Mouse (Mus musculus) myocyte (in vitro differentiated cells): ENCODE data around the gene Prelid3b. TPM values are rescaled to one million over a fixed set of nuclear protein-coding genes. Genes with fewer than 3 reads are reported as not detected.

Experiments
- H3K27me3 ChIP-seq: one replicate; pipeline ENCODE4 v1.6.1; 2011; ENCODE audit not compliant: control insufficient read depth, insufficient read depth, insufficient read length
- H3K36me3 ChIP-seq: one replicate; pipeline ENCODE4 v1.6.1; 2011; ENCODE audit not compliant: control insufficient read depth, insufficient read depth
- H3K4me2 ChIP-seq: one replicate; pipeline ENCODE4 v1.6.1; 2011; ENCODE audit warnings: low read depth, control low read depth
- H3K4me3 ChIP-seq: one replicate; pipeline ENCODE4 v1.5.1; 2011; ENCODE audit warnings: mild to moderate bottlenecking, control low read depth, moderate library complexity
- H3K79me2 ChIP-seq: one replicate; pipeline ENCODE4 v1.6.1; 2011; ENCODE audit not compliant: control insufficient read depth, insufficient read depth
- H3ac ChIP-seq: one replicate; pipeline ENCODE4 v1.6.1; 2011; ENCODE audit not compliant: control insufficient read depth, insufficient read length
- CEBPB ChIP-seq: IDR thresholded peaks from 2 replicates; pipeline ENCODE4 v1.6.1; 2011; ENCODE audit warnings: mild to moderate bottlenecking, moderate library complexity; ENCODE audit not compliant: poor library complexity, insufficient read depth, severe bottlenecking
- E2F4 ChIP-seq: IDR thresholded peaks from one replicate; pipeline ENCODE4 v1.6.1; 2011; ENCODE audit warnings: mild to moderate bottlenecking, control low read depth, moderate library complexity; ENCODE audit not compliant: insufficient read depth
- MAX ChIP-seq: IDR thresholded peaks from one replicate; pipeline ENCODE4 v1.6.1; 2011; ENCODE audit warnings: low read depth, mild to moderate bottlenecking, control low read depth
- MYOD1 ChIP-seq, 3 experiments: IDR thresholded peaks; one replicate each; pipeline ENCODE4 v1.6.1; 2011; ENCODE audit warnings: control low read depth in 2 of 3, low read depth in 2 of 3, mild to moderate bottlenecking in 2 of 3, moderate library complexity in 1 of 3; ENCODE audit not compliant: insufficient read length in 2 of 3, control insufficient read depth in 1 of 3
- MYOG ChIP-seq, 3 experiments: IDR thresholded peaks; one replicate each; pipeline ENCODE4 v1.6.1; 2011; ENCODE audit warnings: control low read depth in 2 of 3, low read depth in 2 of 3, mild to moderate bottlenecking in 2 of 3; ENCODE audit not compliant: insufficient read length in 2 of 3, control insufficient read depth in 1 of 3, insufficient read depth in 1 of 3
- POLR2A ChIP-seq: IDR thresholded peaks from one replicate; pipeline ENCODE4 v1.6.1; 2011; ENCODE audit warnings: low read depth, mild to moderate bottlenecking, control low read depth, moderate library complexity; ENCODE audit not compliant: insufficient read length
- POLR2AphosphoS2 ChIP-seq: IDR thresholded peaks from one replicate; pipeline ENCODE4 v1.6.1; 2011; ENCODE audit warnings: low read depth, control low read depth; ENCODE audit not compliant: insufficient read length
- REST ChIP-seq: IDR thresholded peaks from one replicate; pipeline ENCODE4 v1.6.1; 2011; ENCODE audit warnings: mild to moderate bottlenecking, control low read depth, moderate library complexity; ENCODE audit not compliant: insufficient read depth, insufficient read length
- SRF ChIP-seq: IDR thresholded peaks from one replicate; pipeline ENCODE4 v1.6.1; 2011; ENCODE audit warnings: low read depth; ENCODE audit not compliant: control insufficient read depth, insufficient read length
- TCF12 ChIP-seq: IDR thresholded peaks from one replicate; pipeline ENCODE4 v1.6.1; 2011; ENCODE audit warnings: mild to moderate bottlenecking, control low read depth; ENCODE audit not compliant: poor library complexity, insufficient read depth, severe bottlenecking
- TCF3 ChIP-seq: IDR thresholded peaks from one replicate; pipeline ENCODE4 v1.6.1; 2011; ENCODE audit warnings: low read depth, control low read depth; ENCODE audit not compliant: insufficient read length
- USF1 ChIP-seq: IDR thresholded peaks from one replicate; pipeline ENCODE4 v1.6.1; 2011; ENCODE audit warnings: low read depth, mild to moderate bottlenecking, control low read depth, moderate library complexity
- polyA plus RNA-seq: library from polyadenylated mRNA; unstranded; fragments of >200 nt; fragmentation: generic; extraction: Trizol; gene quantifications from one replicate; pipeline ENCODE4 v1.2.1, GENCODE M21; 2012; ENCODE audit warnings: missing spikeins

The Prelid3b gene
- polyA plus RNA-seq, 1 experiment: 81.4 TPM

DNA sequence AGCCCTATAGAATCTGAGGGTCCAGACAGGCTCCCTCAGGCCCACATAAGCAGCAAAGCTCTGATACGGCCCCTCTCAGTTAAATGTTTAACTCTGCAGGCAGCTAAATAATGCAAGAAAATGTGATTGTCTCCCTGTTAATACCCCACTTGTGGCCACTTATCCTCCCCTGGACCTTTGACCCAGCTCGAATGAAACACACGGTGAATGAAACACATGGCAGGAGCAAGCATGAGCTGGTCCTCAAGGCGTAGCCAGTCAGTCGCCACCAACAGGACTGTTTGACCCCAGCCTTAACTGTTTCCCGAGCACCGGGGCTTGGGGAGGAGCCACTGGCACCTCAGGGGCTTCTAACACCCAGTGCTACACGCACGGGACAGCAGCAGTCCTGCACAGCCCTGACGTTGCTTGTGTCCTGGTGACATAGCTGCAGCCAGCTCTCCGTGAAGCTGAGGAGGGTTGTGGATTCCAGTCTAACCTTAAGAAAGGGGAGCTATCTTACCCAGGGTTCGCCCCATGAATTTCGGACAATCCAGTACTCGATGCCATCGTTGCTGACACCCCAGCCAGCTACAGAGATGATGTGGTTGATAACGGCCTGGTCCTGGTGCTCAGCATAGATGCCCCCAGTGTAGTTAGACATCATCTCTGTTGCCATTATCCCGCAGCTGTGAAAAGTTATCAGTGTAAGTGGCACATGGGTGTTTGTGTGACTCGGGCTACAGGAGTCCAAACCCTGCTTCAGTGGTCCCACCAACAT, 44.6 kb downstream of the Prelid3b start:
- peaks cover 14% of the 10 kb centered on the region for H3K36me3 ChIP-seq
- TF ChIP-seq MYOG (IDR thresholded peaks at IDR 0.05; ENCODE audit: control insufficient read depth in 1 of 3, insufficient read depth in 1 of 3, insufficient read length in 2 of 3, low read depth in 2 of 3): no peak
- no peak for TF ChIP-seq E2F4
- TF ChIP-seq POLR2AphosphoS2: no peak
- no peak for TF ChIP-seq TCF12
- TF ChIP-seq MYOD1 (IDR thresholded peaks at IDR 0.05; ENCODE audit: control insufficient read depth in 1 of 3, insufficient read length in 2 of 3, low read depth in 2 of 3): no peak
- TF ChIP-seq USF1: no peak
- TF ChIP-seq SRF: no peak
- TF ChIP-seq POLR2A: no peak
- TF ChIP-seq MAX: no peak
- no peak for TF ChIP-seq REST
- TF ChIP-seq TCF3: no peak
- no peaks in the 10 kb centered on the region for H3K27me3 ChIP-seq
- no peak overlapping the region for H3K4me3 ChIP-seq
- H3ac ChIP-seq: no peak overlapping the region
- no peaks in the 10 kb centered on the region for H3K79me2 ChIP-seq
- H3K4me2 ChIP-seq: no peak overlapping the region

DNA sequence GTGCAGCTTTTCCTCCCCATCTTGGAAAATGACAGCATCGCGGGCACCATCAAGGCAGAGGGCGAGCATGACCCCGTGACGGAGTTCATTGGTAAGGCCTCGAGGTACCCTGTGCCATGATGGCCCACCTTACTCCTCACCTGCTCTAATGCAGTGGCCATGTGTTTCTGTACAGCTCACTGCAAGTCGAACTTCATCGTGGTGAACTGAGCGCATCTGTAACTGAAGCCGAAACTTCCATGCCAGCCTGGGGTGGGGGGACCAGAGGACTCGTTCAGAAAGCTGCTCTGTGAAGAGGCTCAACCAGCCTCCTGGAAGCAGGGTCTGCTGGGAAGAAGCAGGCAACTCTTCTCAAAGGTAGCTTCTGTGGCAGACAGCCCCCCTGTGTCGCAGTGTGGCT, 46.0 kb downstream of the Prelid3b start:
- no peak for TF ChIP-seq TCF3
- no peak for TF ChIP-seq MAX
- no peak for TF ChIP-seq REST
- no peak for TF ChIP-seq TCF12
- no peak for TF ChIP-seq E2F4
- no peak for TF ChIP-seq USF1
- no peak for TF ChIP-seq POLR2A
- no peak for TF ChIP-seq MYOD1 (IDR thresholded peaks at IDR 0.05; ENCODE audit: control insufficient read depth in 1 of 3, insufficient read length in 2 of 3, low read depth in 2 of 3)
- no peak for TF ChIP-seq CEBPB
- TF ChIP-seq MYOG (IDR thresholded peaks at IDR 0.05; ENCODE audit: control insufficient read depth in 1 of 3, insufficient read depth in 1 of 3, insufficient read length in 2 of 3, low read depth in 2 of 3): no peak
- no peak for TF ChIP-seq SRF
- H3K4me2 ChIP-seq: no peak overlapping the region
- no peaks in the 10 kb centered on the region for H3K79me2 ChIP-seq
- H3K27me3 ChIP-seq: no peaks in the 10 kb centered on the region
- H3K4me3 ChIP-seq: no peak overlapping the region
- H3K36me3 ChIP-seq: peaks cover 14% of the 10 kb centered on the region
- H3ac ChIP-seq: no peak overlapping the region

DNA sequence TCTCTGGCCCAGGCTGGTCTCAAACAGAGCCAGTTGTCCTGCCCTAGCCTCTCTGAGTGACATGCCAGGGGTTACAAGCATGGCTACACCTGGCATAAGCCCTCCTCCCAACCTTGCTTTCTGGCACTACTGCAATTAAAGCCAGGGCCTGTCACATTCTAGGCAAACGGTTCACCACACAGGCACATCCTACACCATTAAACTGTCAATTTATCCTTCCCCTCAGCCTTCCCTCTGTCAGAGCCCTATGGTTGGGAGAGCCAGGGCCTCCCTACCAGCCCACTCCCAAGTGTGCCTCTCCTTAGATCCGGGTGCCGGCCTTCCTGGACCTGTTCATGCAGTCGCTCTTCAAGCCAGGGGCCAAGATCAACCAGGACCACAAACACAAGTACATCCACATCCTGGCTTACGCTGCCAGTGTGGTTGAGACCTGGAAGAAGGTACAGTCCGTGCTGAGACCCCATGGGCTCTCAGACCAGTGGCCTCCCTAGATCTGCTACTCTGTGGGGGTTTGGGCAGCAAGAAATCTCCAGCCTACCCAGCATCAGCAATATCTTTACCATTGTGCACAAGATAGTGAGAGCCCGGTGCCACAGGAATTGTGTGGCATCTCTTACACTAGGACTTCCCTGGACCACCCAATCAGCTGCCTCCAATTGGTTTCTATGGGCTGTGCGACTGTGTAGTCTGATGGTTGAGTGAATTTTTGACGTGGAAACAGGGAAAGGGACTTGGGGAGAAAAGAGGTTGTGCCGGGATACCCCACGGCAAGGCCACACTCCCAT, 48.4 kb downstream of the Prelid3b start:
- Histone ChIP-seq H3K4me3 (no peak overlapping the region), H3K27me3 (no peaks in the 10 kb centered on the region), H3K79me2 (no peaks in the 10 kb centered on the region), H3ac (no peak overlapping the region), H3K4me2 (no peak overlapping the region), H3K36me3 (peaks cover 6% of the 10 kb centered on the region)
- no peak for TF ChIP-seq TCF12
- no peak for TF ChIP-seq MYOG (IDR thresholded peaks at IDR 0.05; ENCODE audit: control insufficient read depth in 1 of 3, insufficient read depth in 1 of 3, insufficient read length in 2 of 3, low read depth in 2 of 3)
- no peak for TF ChIP-seq TCF3
- no peak for TF ChIP-seq POLR2AphosphoS2
- no peak for TF ChIP-seq MYOD1 (IDR thresholded peaks at IDR 0.05; ENCODE audit: control insufficient read depth in 1 of 3, insufficient read length in 2 of 3, low read depth in 2 of 3)
- no peak for TF ChIP-seq E2F4
- TF ChIP-seq MAX: no peak

DNA sequence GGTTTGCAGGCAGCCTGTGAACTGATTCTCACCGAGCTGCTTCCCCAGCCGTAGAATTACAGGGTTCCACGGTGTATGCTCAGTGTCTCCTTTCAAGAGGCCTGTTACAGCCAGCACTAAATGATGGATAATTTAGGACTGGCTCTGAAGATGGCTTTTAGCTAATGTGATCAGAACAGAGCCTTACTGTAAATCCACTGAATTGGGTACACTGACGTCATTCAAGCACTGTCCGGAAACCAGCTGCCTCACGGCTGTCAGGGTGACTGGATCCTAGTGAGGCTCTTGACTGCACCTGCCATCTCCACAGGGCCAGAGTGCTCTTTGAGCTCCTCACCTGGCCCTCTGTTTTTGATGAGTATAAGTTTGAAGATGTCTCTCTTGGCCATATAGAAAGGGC, 51.8 kb downstream of the Prelid3b start:
- no peak overlapping the region for H3K4me3 ChIP-seq
- H3K79me2 ChIP-seq: peaks cover 8% of the 10 kb centered on the region
- no peaks in the 10 kb centered on the region for H3K27me3 ChIP-seq
- TF ChIP-seq USF1 (no peak), MYOD1 (IDR thresholded peaks at IDR 0.05; ENCODE audit: control insufficient read depth in 1 of 3, insufficient read length in 2 of 3, low read depth in 2 of 3) (no peak), E2F4 (no peak), MAX (no peak), POLR2A (no peak), TCF3 (no peak)
- no peaks in the 10 kb centered on the region for H3K36me3 ChIP-seq
- H3K4me2 ChIP-seq: no peak overlapping the region
- H3ac ChIP-seq: no peak overlapping the region
